Mouse (Mus musculus): ENCODE data around the gene Lepr. TPM values are rescaled to one million over a fixed set of nuclear protein-coding genes. Genes with fewer than 3 reads are reported as not detected.
A peak's percentile ranks its signal among the peaks of the same experiment; 100 is the strongest.

Gene Lepr
- total and polyA plus RNA-seq, 3 experiments = 0.04 TPM; not detected in 2

DNA sequence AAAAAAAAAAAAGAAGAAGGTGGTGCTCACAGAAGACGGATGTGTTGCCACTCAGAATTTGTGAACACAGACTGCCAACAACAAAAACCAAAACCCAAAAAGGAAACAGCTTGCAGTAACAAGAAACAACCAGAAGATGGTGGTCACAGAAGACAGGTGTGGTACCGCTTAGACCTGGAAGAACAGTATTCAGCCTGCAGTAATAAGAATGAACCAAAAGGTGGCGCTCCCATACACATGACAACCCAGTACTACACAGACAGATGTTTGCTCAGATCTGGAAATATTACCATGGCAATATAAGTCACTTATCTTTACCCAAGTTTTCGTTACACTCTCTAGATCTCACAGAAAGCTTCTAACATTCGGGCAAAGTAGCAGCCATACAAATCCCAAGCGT, 143.7 kb downstream of the Lepr start:
- no peaks in the 10 kb centered on the region for H3K4me1 ChIP-seq (ENCODE audit: control insufficient read depth in 1 of 2, insufficient read depth in 2 of 2, low read length in 2 of 2)

DNA sequence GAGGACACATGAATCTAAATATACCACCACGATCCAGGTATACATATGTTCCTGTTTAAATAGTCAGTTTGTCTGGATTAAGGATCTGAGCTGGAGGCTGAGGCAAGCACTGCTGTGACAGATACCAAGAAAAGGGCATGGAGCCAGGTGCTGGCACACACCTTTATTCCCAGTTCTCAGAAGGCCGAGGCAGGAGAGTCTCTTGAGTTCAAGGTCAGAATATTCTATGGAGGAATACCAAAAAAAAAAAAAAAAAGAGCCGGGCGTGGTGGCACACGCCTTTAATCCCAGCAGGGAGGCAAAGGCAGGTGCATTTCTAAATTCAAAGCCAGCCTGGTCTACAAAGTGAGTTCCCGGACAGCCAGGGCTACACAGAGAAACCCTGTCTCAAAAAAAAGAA, 145.1 kb downstream of the Lepr start:
- TF ChIP-seq NRF1 (IDR thresholded peaks at IDR 0.05; ENCODE audit: insufficient read depth, low read depth, low read length, poor library complexity, severe bottlenecking) (no peak), ELF1 (IDR thresholded peaks at IDR 0.05; ENCODE audit: low read depth, low read length) (no peak), CHD2 (IDR thresholded peaks at IDR 0.05; ENCODE audit: low read length) (no peak), ETS1 (IDR thresholded peaks at IDR 0.05; ENCODE audit: low read depth, low read length) (no peak), EP300 (IDR thresholded peaks at IDR 0.05; ENCODE audit: low read depth in 1 of 2, low read length in 2 of 2) (no peak), MAFK (IDR thresholded peaks at IDR 0.05; ENCODE audit: borderline replicate concordance, low read depth, low read length) (no peak), RAD21 (IDR thresholded peaks at IDR 0.05; ENCODE audit: low read depth, low read length) (no peak), SMC3 (IDR thresholded peaks at IDR 0.05; ENCODE audit: low read depth, low read length) (no peak), ZNF384 (IDR thresholded peaks at IDR 0.05; ENCODE audit: low read depth, low read length) (no peak), BHLHE40 (IDR thresholded peaks at IDR 0.05; ENCODE audit: borderline replicate concordance, low read depth, low read length) (no peak), JUND (IDR thresholded peaks at IDR 0.05; ENCODE audit: low read depth, low read length) (no peak), KAT2A (conservative IDR thresholded peaks at IDR 0.05; ENCODE audit: low read depth, low read length) (no peak), POLR2AphosphoS2 (IDR thresholded peaks at IDR 0.05; ENCODE audit: low read length) (no peak), GABPA (IDR thresholded peaks at IDR 0.05; ENCODE audit: low read depth, low read length) (no peak), ZC3H11A (IDR thresholded peaks at IDR 0.05; ENCODE audit: low read depth, low read length) (no peak), MAX (IDR thresholded peaks at IDR 0.05; ENCODE audit: low read length) (no peak), UBTF (IDR thresholded peaks at IDR 0.05; ENCODE audit: borderline replicate concordance, insufficient read depth, low read depth, low read length) (no peak)
- no peaks in the 10 kb centered on the region for H3K27me3 ChIP-seq (ENCODE audit: control insufficient read depth in 1 of 2, insufficient read depth in 2 of 2, low read length in 2 of 2)
- DNase-seq (ENCODE audit: low read depth, low spot score) = no peak
- H3K27ac ChIP-seq (ENCODE audit: control insufficient read depth, low read depth, low read length) = no peak overlapping the region
- no peak overlapping the region for H3K9ac ChIP-seq (ENCODE audit: control insufficient read depth, low read depth, low read length, poor library complexity, severe bottlenecking)
- H3K36me3 ChIP-seq (ENCODE audit: control insufficient read depth in 1 of 2, insufficient read depth in 2 of 2, low read length in 2 of 2) = no peaks in the 10 kb centered on the region
- no peaks in the 10 kb centered on the region for H3K9me3 ChIP-seq (replicated peaks; ENCODE audit: insufficient read depth, low read length)
- no peaks in the 10 kb centered on the region for H3K4me1 ChIP-seq (ENCODE audit: control insufficient read depth in 1 of 2, insufficient read depth in 2 of 2, low read length in 2 of 2)
- H3K79me2 ChIP-seq (ENCODE audit: control insufficient read depth, insufficient read depth, low read length, poor library complexity) = no peaks in the 10 kb centered on the region
- no peak overlapping the region for H3K4me3 ChIP-seq (ENCODE audit: control insufficient read depth in 1 of 2, insufficient read depth in 1 of 2, low read depth in 2 of 2, low read length in 2 of 2)

More for the DNA sequence above, 143.7 kb downstream of the Lepr start:
- H3K4me3 ChIP-seq (ENCODE audit: control insufficient read depth in 1 of 2, insufficient read depth in 1 of 2, low read depth in 2 of 2, low read length in 2 of 2) = no peak overlapping the region
- H3K27me3 ChIP-seq (ENCODE audit: control insufficient read depth in 1 of 2, insufficient read depth in 2 of 2, low read length in 2 of 2) = no peaks in the 10 kb centered on the region
- H3K36me3 ChIP-seq (ENCODE audit: control insufficient read depth in 1 of 2, insufficient read depth in 2 of 2, low read length in 2 of 2) = no peaks in the 10 kb centered on the region
- H3K79me2 ChIP-seq (ENCODE audit: control insufficient read depth, insufficient read depth, low read length, poor library complexity) = no peaks in the 10 kb centered on the region
- peak; percentile 20 for DNase-seq (ENCODE audit: low read depth, low spot score)
- H3K9ac ChIP-seq (ENCODE audit: control insufficient read depth, low read depth, low read length, poor library complexity, severe bottlenecking) = no peak overlapping the region
- no peak overlapping the region for H3K27ac ChIP-seq (ENCODE audit: control insufficient read depth, low read depth, low read length)
- no peaks in the 10 kb centered on the region for H3K9me3 ChIP-seq (replicated peaks; ENCODE audit: insufficient read depth, low read length)
- peak in 2 of 3 experiments; percentile 23 to 41; a peak in 3 of 6 replicates for TF ChIP-seq CTCF (IDR thresholded peaks at IDR 0.05 in 2 of 3, conservative IDR thresholded peaks at IDR 0.05 in 1 of 3; ENCODE audit: control insufficient read depth in 1 of 3, insufficient read depth in 1 of 3, low read depth in 2 of 3, low read length in 3 of 3, poor library complexity in 1 of 3, severe bottlenecking in 1 of 3)
- no peak for TF ChIP-seq RAD21 (IDR thresholded peaks at IDR 0.05; ENCODE audit: low read depth, low read length)

Other genes with a start within 250 kb of the Lepr start
- gene Dnajc6, start 220.8 kb upstream of the Lepr start, total RNA-seq (2012; rRNA removed) = 20.2 and 26.4 TPM in 2 replicates
- 10 to 100 TPM in 1 of 2 experiments, not detected in 1; 15.0 TPM for gene Dnajc6, start 220.8 kb upstream of the Lepr start, polyA plus RNA-seq (2012; ENCODE audit: insufficient read depth in 1 of 2, insufficient read length in 2 of 2, low read depth in 1 of 2, low replicate concordance in 2 of 2, missing spikeins in 1 of 2)
- 39.6 and 51.7 TPM in 2 replicates for gene Leprot, start 69.7 kb upstream of the Lepr start, total RNA-seq (2012; rRNA removed)
- 10 to 100 TPM in 1 of 2 experiments, not detected in 1; 51.5 TPM for gene Leprot, start 69.7 kb upstream of the Lepr start, polyA plus RNA-seq (2012; ENCODE audit: insufficient read depth in 1 of 2, insufficient read length in 2 of 2, low read depth in 1 of 2, low replicate concordance in 2 of 2, missing spikeins in 1 of 2)
- gene B020004J07Rik, start 126.6 kb downstream of the Lepr start, total RNA-seq (2012; rRNA removed) = not detected in 2 replicates
- gene B020004J07Rik, start 126.6 kb downstream of the Lepr start, polyA plus RNA-seq (2012; ENCODE audit: insufficient read depth in 1 of 2, insufficient read length in 2 of 2, low read depth in 1 of 2, low replicate concordance in 2 of 2, missing spikeins in 1 of 2) = not detected
- gene C130073F10Rik, start 176.4 kb downstream of the Lepr start, total RNA-seq (2012; rRNA removed) = not detected in 2 replicates
- not detected for gene C130073F10Rik, start 176.4 kb downstream of the Lepr start, polyA plus RNA-seq (2012; ENCODE audit: insufficient read depth in 1 of 2, insufficient read length in 2 of 2, low read depth in 1 of 2, low replicate concordance in 2 of 2, missing spikeins in 1 of 2)
- not detected in 2 replicates for gene Gm12800, start 191.7 kb downstream of the Lepr start, total RNA-seq (2012; rRNA removed)
- not detected for gene Gm12800, start 191.7 kb downstream of the Lepr start, polyA plus RNA-seq (2012; ENCODE audit: insufficient read depth in 1 of 2, insufficient read length in 2 of 2, low read depth in 1 of 2, low replicate concordance in 2 of 2, missing spikeins in 1 of 2)
- gene Gm12794, start 223.0 kb downstream of the Lepr start, total RNA-seq (2012; rRNA removed) = not detected in 2 replicates
- not detected for gene Gm12794, start 223.0 kb downstream of the Lepr start, polyA plus RNA-seq (2012; ENCODE audit: insufficient read depth in 1 of 2, insufficient read length in 2 of 2, low read depth in 1 of 2, low replicate concordance in 2 of 2, missing spikeins in 1 of 2)

Measured in MEL (cell line).